Mouse (Mus musculus): ENCODE data around the gene Il2rb.

GRCm38 (mm10) chr15:78504816-78505215 is 9.7 kb upstream of the Il2rb start:
- no peak for TF ChIP-seq GATA1 (IDR thresholded peaks at IDR 0.05; ENCODE audit: borderline replicate concordance, low read length)
- TF ChIP-seq FLI1 (IDR thresholded peaks at IDR 0.05; ENCODE audit: low read length) = no peak

All from megakaryocyte, embryonic 14.5 days (primary cell).